Mouse (Mus musculus): ENCODE results near the gene Gna14.

- TF ChIP-seq POLR2A (IDR thresholded peaks at IDR 0.05; ENCODE audit: insufficient read depth, low read length) (no peak), CTCF (IDR thresholded peaks at IDR 0.05; ENCODE audit: low read depth, low read length) (no peak)
Observed at GRCm38 (mm10) chr19:16411302-16411701, 24.3 kb upstream of the Gna14 start.
